Mouse (Mus musculus): ENCODE data around the gene Maml3. TPM values are rescaled to one million over a fixed set of nuclear protein-coding genes. Genes with fewer than 3 reads are reported as not detected.

Gene Maml3
- polyA plus RNA-seq, 1 experiment, result 2.2 TPM

DNA sequence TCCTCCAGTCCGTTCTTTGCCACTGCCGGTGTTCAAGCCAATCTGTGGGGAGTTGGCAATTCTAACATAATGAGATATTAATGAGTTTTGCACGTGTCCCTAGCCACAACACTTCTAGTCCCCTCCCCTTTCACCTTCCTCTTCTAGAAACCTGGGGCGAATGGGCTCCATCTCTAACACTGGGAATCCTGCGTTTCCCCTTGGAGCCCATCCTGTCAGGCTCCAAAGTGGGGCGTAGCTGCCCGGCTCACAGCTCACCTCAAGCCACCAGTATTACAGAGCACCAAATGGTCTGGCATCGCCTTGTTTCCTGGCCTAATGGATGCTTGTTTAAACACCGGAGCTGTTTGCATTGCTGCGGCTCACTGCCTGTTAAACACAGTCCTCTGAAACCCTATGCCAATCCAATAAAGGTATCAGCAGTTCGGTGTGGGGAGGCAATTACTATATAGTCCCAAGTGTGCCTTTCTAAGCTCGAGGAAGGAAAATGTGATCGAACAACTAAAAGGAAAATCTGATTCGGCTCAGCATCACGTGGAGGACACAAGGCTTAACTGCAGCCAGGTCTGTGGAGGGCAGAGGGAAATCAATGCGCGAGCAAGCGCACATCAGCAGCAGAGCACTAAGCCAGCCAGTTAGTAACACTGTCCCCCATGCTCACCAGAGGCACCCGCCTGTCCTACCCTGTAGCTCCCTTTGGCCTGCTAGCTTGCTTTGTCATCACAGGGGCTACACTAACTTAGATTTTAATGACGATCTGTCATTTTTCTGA, 216.0 kb downstream of the Maml3 start:
- Histone ChIP-seq H3ac (ENCODE audit: control insufficient read depth, insufficient read length, low read depth) (no peak overlapping the region), H3K79me2 (ENCODE audit: control insufficient read depth, insufficient read depth) (no peaks in the 10 kb centered on the region), H3K36me3 (ENCODE audit: control insufficient read depth, insufficient read depth) (no peaks in the 10 kb centered on the region), H3K4me3 (ENCODE audit: insufficient read depth, poor library complexity, severe bottlenecking) (no peak overlapping the region), H3K27me3 (ENCODE audit: control insufficient read depth, insufficient read depth, insufficient read length) (no peaks in the 10 kb centered on the region), H3K79me3 (ENCODE audit: low read depth) (no peaks in the 10 kb centered on the region)
- TF ChIP-seq CTCF (IDR thresholded peaks at IDR 0.05; ENCODE audit: control insufficient read depth, insufficient read depth, insufficient read length) (no peak), FOSL1 (IDR thresholded peaks at IDR 0.05; ENCODE audit: insufficient read depth, low read length, poor library complexity, severe bottlenecking) (no peak), MYOD1 (IDR thresholded peaks at IDR 0.05; ENCODE audit: control insufficient read depth, insufficient read length, low read depth) (no peak), USF1 (IDR thresholded peaks at IDR 0.05; ENCODE audit: low read depth) (no peak), MAX (IDR thresholded peaks at IDR 0.05) (no peak), CEBPB (IDR thresholded peaks at IDR 0.05; ENCODE audit: low read depth) (no peak), MYOG (IDR thresholded peaks at IDR 0.05; ENCODE audit: control insufficient read depth, extremely low read depth, insufficient read length) (no peak)

DNA sequence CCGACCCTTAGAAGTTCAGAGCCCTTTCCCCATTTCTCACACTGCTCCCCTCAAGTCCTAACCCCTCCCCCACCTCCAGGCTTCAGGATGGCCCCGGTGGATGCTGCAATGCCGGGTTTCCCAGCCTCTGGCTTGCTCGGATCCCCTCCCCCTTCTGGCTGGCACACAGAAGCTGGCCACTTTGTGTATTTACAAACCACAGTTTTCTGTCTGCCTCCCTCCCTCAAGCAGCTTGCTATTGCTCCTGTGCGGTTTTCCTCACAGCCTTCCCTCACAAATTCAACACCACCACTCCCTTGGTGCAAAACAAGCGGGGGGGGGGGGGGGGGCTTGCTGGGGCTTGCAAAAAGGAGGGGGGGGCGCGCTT, 216.6 kb downstream of the Maml3 start:
- Histone ChIP-seq H3K79me2 (ENCODE audit: control insufficient read depth, insufficient read depth) (no peaks in the 10 kb centered on the region), H3K79me3 (ENCODE audit: low read depth) (no peaks in the 10 kb centered on the region), H3K4me3 (ENCODE audit: insufficient read depth, poor library complexity, severe bottlenecking) (no peak overlapping the region), H3ac (ENCODE audit: control insufficient read depth, insufficient read length, low read depth) (no peak overlapping the region), H3K27me3 (ENCODE audit: control insufficient read depth, insufficient read depth, insufficient read length) (no peaks in the 10 kb centered on the region), H3K36me3 (ENCODE audit: control insufficient read depth, insufficient read depth) (no peaks in the 10 kb centered on the region)
- TF ChIP-seq CEBPB (IDR thresholded peaks at IDR 0.05; ENCODE audit: low read depth), result no peak
- TF ChIP-seq CTCF (IDR thresholded peaks at IDR 0.05; ENCODE audit: control insufficient read depth, insufficient read depth, insufficient read length), result no peak
- no peak for TF ChIP-seq MAX (IDR thresholded peaks at IDR 0.05)
- no peak for TF ChIP-seq MYOD1 (IDR thresholded peaks at IDR 0.05; ENCODE audit: control insufficient read depth, insufficient read length, low read depth)
- TF ChIP-seq MYOG (IDR thresholded peaks at IDR 0.05; ENCODE audit: control insufficient read depth, extremely low read depth, insufficient read length), result no peak
- TF ChIP-seq FOSL1 (IDR thresholded peaks at IDR 0.05; ENCODE audit: insufficient read depth, low read length, poor library complexity, severe bottlenecking), result no peak
- no peak for TF ChIP-seq USF1 (IDR thresholded peaks at IDR 0.05; ENCODE audit: low read depth)

- Histone ChIP-seq H3K27me3 (ENCODE audit: control insufficient read depth, insufficient read depth, insufficient read length) (no peaks in the 10 kb centered on the region), H3K36me3 (ENCODE audit: control insufficient read depth, insufficient read depth) (no peaks in the 10 kb centered on the region), H3K79me3 (ENCODE audit: low read depth) (no peaks in the 10 kb centered on the region), H3K4me3 (ENCODE audit: insufficient read depth, poor library complexity, severe bottlenecking) (no peak overlapping the region), H3K79me2 (ENCODE audit: control insufficient read depth, insufficient read depth) (no peaks in the 10 kb centered on the region), H3ac (ENCODE audit: control insufficient read depth, insufficient read length, low read depth) (no peak overlapping the region)
- TF ChIP-seq MAX (IDR thresholded peaks at IDR 0.05), result no peak
- TF ChIP-seq MYOG (IDR thresholded peaks at IDR 0.05; ENCODE audit: control insufficient read depth, extremely low read depth, insufficient read length), result no peak
- no peak for TF ChIP-seq CTCF (IDR thresholded peaks at IDR 0.05; ENCODE audit: control insufficient read depth, insufficient read depth, insufficient read length)
- no peak for TF ChIP-seq MYOD1 (IDR thresholded peaks at IDR 0.05; ENCODE audit: control insufficient read depth, insufficient read length, low read depth)
- TF ChIP-seq CEBPB (IDR thresholded peaks at IDR 0.05; ENCODE audit: low read depth), result no peak
- no peak for TF ChIP-seq USF1 (IDR thresholded peaks at IDR 0.05; ENCODE audit: low read depth)
- no peak for TF ChIP-seq FOSL1 (IDR thresholded peaks at IDR 0.05; ENCODE audit: insufficient read depth, low read length, poor library complexity, severe bottlenecking)
These were observed 219.0 kb downstream of the Maml3 start for GRCm38 (mm10) chr3:51885920-51886319.

GRCm38 (mm10) chr3:51885487-51885886, 219.4 kb downstream of the Maml3 start:
- no peaks in the 10 kb centered on the region for H3K36me3 ChIP-seq (ENCODE audit: control insufficient read depth, insufficient read depth)
- H3K27me3 ChIP-seq (ENCODE audit: control insufficient read depth, insufficient read depth, insufficient read length), result no peaks in the 10 kb centered on the region
- no peaks in the 10 kb centered on the region for H3K79me3 ChIP-seq (ENCODE audit: low read depth)
- no peak for TF ChIP-seq MYOG (IDR thresholded peaks at IDR 0.05; ENCODE audit: control insufficient read depth, extremely low read depth, insufficient read length)
- no peak for TF ChIP-seq CEBPB (IDR thresholded peaks at IDR 0.05; ENCODE audit: low read depth)
- TF ChIP-seq CTCF (IDR thresholded peaks at IDR 0.05; ENCODE audit: control insufficient read depth, insufficient read depth, insufficient read length), result no peak
- no peaks in the 10 kb centered on the region for H3K79me2 ChIP-seq (ENCODE audit: control insufficient read depth, insufficient read depth)
- H3ac ChIP-seq (ENCODE audit: control insufficient read depth, insufficient read length, low read depth), result no peak overlapping the region
- no peak overlapping the region for H3K4me3 ChIP-seq (ENCODE audit: insufficient read depth, poor library complexity, severe bottlenecking)

DNA sequence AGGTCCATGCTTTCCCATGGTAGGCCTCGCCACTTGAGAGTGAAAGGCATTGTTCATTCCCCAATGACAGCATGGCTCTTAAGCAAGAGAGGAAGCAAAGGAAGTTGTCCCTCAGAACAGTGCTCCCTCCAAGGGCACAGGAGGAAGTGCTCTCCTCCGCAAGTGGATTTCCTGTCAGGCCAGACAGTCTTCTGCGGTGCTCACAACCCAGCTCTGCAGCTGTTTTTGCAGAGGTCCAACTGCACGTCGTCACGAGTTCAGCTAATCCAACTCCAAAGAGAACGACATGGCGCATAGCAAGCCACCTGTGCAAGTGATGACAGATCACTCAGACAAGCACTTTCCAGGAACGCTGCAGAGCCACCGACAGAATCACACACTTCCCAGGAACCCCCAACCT, 222.9 kb downstream of the Maml3 start:
- no peaks in the 10 kb centered on the region for H3K79me3 ChIP-seq (ENCODE audit: low read depth)
- no peaks in the 10 kb centered on the region for H3K27me3 ChIP-seq (ENCODE audit: control insufficient read depth, insufficient read depth, insufficient read length)
- no peaks in the 10 kb centered on the region for H3K36me3 ChIP-seq (ENCODE audit: control insufficient read depth, insufficient read depth)
- no peak for TF ChIP-seq CTCF (IDR thresholded peaks at IDR 0.05; ENCODE audit: control insufficient read depth, insufficient read depth, insufficient read length)
- TF ChIP-seq USF1 (IDR thresholded peaks at IDR 0.05; ENCODE audit: low read depth), result no peak
- TF ChIP-seq MYOG (IDR thresholded peaks at IDR 0.05; ENCODE audit: control insufficient read depth, extremely low read depth, insufficient read length), result no peak
- TF ChIP-seq MYOD1 (IDR thresholded peaks at IDR 0.05; ENCODE audit: control insufficient read depth, insufficient read length, low read depth), result no peak
- TF ChIP-seq MAX (IDR thresholded peaks at IDR 0.05), result no peak
- TF ChIP-seq FOSL1 (IDR thresholded peaks at IDR 0.05; ENCODE audit: insufficient read depth, low read length, poor library complexity, severe bottlenecking), result no peak
- no peak overlapping the region for H3ac ChIP-seq (ENCODE audit: control insufficient read depth, insufficient read length, low read depth)
- no peak overlapping the region for H3K4me3 ChIP-seq (ENCODE audit: insufficient read depth, poor library complexity, severe bottlenecking)
- no peaks in the 10 kb centered on the region for H3K79me2 ChIP-seq (ENCODE audit: control insufficient read depth, insufficient read depth)

DNA sequence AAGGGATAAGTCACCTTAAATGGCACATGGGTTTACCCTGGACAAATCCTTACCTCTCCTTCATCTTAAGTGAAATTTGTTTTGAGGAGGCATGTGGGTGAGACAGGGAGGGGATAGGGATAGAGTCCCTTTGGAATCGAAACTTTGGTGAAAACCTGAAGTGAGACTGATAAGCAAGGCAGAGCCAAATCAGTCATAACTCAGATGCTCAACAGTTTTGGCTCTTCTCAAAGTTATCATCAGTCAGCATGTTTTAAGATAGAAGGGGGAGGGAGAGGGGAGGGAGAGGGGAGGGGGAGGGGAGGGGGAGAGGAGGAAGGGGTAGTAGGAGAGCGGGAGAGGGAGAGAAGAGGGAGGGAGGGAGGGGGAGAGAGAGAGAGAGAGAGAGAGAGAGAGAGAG, 223.5 kb downstream of the Maml3 start:
- Histone ChIP-seq H3K36me3 (ENCODE audit: control insufficient read depth, insufficient read depth) (no peaks in the 10 kb centered on the region), H3ac (ENCODE audit: control insufficient read depth, insufficient read length, low read depth) (no peak overlapping the region), H3K4me3 (ENCODE audit: insufficient read depth, poor library complexity, severe bottlenecking) (no peak overlapping the region), H3K79me3 (ENCODE audit: low read depth) (no peaks in the 10 kb centered on the region), H3K79me2 (ENCODE audit: control insufficient read depth, insufficient read depth) (no peaks in the 10 kb centered on the region), H3K27me3 (ENCODE audit: control insufficient read depth, insufficient read depth, insufficient read length) (no peaks in the 10 kb centered on the region)
- TF ChIP-seq FOSL1 (IDR thresholded peaks at IDR 0.05; ENCODE audit: insufficient read depth, low read length, poor library complexity, severe bottlenecking) (no peak), MAX (IDR thresholded peaks at IDR 0.05) (no peak), MYOD1 (IDR thresholded peaks at IDR 0.05; ENCODE audit: control insufficient read depth, insufficient read length, low read depth) (no peak), USF1 (IDR thresholded peaks at IDR 0.05; ENCODE audit: low read depth) (no peak)

All from C2C12 (cell line).